Mouse (Mus musculus) layer of hippocampus, postnatal 25 days (tissue): ENCODE measurements around the gene Sgcd. TPM values are rescaled to one million over a fixed set of nuclear protein-coding genes. Genes with fewer than 3 reads are reported as not detected.

Experiments
- DNase-seq, 2 experiments: peaks; one replicate each; pipeline ENCODE4 v3.0.0; 2022; ENCODE audit warnings: mixed read lengths in 2 of 2, low spot score in 1 of 2; ENCODE audit errors: extremely low spot score in 1 of 2
- total RNA-seq, 2 experiments: library from RNA; stranded (reverse); gene quantifications; 2 replicates each; pipeline ENCODE4 v1.2.3; 2021

The Sgcd gene
- total RNA-seq, 2 experiments from 2014 or later, result 9.0 to 12.6 TPM

- DNase-seq, result no peak
Observed at GRCm38 (mm10) chr11:47156730-47157693, 831.8 kb downstream of the Sgcd start.

- no peak for DNase-seq
Observed at GRCm38 (mm10) chr11:47154837-47155430, 833.8 kb downstream of the Sgcd start.

- DNase-seq, result no peak
Observed at GRCm38 (mm10) chr11:47149607-47150006, 839.2 kb downstream of the Sgcd start.

GRCm38 (mm10) chr11:47139867-47140266, 848.9 kb downstream of the Sgcd start:
- DNase-seq, result no peak

GRCm38 (mm10) chr11:47139271-47139670, 849.5 kb downstream of the Sgcd start:
- DNase-seq, result no peak

DNA sequence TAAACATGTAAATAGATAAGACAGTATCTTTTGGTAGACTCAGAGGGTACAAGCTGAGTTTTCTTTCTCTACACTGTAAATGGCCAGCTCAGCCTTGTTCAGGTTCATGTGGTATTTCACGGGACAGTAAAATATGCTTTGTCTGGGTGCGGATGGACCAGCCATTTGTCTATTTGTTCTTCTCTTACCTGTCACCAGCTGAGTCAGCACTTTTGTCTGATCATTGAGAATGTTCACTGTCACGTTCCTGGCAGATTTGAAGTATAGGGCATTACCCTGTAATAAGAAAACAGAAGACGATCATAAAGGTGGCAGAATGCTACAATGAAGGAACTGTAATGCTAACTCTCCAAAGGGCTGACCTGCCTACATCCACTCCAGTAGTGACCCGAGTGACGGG, 856.4 kb downstream of the Sgcd start:
- DNase-seq, result no peak

GRCm38 (mm10) chr11:47130432-47130831, 858.3 kb downstream of the Sgcd start:
- no peak for DNase-seq

DNA sequence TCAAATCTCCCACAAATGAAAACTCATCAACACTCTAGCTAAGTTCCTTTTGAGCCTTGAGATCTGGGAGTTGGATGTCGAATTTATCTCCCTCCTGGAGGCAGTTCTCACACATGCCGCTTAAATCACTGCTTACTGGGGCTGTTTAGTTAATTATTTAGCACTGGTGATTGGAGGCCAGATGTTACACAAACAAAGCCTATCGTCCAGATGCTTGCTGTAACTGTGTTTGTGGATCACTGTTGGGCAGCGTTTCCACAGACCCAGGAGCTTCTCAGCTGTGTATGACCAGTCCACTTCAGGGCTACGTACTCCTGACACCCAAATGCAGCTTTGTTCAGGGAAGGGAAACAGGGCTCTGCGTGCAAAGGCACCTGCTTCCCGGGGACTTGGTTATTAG, 858.8 kb downstream of the Sgcd start:
- DNase-seq, result no peak

GRCm38 (mm10) chr11:47129166-47129565, 859.6 kb downstream of the Sgcd start:
- no peak for DNase-seq

GRCm38 (mm10) chr11:47128331-47128730, 860.4 kb downstream of the Sgcd start:
- no peak for DNase-seq

GRCm38 (mm10) chr11:47120874-47121273, 867.9 kb downstream of the Sgcd start:
- DNase-seq, result no peak

DNA sequence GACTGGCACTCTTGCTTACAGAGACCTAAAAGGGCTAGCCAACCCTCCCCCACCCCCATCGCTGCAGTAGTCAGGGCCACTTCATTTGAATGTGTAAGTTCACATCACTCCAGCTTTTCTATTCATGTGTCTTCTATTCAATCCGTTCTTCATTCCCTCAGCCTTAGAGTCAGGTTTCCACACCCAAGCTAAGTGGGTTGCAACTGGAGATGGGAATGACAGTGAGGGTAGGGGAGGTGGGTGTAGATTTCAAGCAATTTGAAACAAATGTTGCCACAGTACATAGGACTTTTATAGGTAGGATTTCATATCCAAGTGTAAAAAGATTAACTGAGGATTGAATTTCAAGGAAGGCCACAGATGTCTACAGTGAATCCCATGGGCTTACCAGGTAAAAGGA, 870.9 kb downstream of the Sgcd start:
- DNase-seq, result no peak

DNA sequence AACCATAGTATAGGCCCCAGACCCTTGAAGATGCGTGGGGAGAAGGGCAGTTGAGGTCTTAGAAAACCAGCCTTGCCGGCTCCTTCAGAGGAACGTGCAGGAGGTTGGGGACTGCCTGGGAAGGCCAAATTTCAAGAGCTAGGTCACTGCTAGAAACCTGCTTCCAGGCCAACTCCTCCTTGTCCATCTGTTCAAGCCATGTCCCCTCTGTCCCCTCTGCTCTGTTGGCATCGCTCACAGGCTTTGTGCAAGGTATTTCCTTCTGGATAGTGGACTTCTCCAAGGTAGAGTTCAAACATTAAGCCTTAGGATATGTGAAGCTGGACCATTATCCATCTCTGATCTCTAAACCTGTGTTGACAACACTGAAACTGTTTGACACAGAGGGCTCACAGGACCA, 874.4 kb downstream of the Sgcd start:
- no peak for DNase-seq

GRCm38 (mm10) chr11:47113081-47113480, 875.7 kb downstream of the Sgcd start:
- DNase-seq, result no peak

DNA sequence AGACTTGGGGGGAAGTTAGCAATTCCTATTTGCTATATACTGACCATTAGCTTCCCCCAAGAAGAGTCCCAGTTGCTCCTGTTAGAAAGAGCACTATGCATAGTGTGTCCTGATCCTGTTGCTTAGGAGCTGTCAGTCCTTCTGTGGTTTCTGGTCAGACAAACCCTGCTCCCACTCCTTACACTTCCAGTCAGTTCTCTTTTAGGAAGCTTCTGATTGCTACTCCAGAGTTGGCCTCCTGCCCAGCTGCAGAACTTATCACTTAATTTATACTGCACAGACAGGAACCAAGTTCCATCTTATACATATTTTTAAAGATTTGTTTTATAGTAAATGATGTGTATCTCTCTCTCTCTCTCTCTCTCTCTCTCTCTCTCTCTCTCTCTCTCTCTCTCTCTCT, 878.5 kb downstream of the Sgcd start:
- DNase-seq, result no peak

- DNase-seq, result no peak
Observed at GRCm38 (mm10) chr11:47107661-47108060, 881.1 kb downstream of the Sgcd start.

GRCm38 (mm10) chr11:47093296-47093912, 895.4 kb downstream of the Sgcd start:
- DNase-seq, result no peak

DNA sequence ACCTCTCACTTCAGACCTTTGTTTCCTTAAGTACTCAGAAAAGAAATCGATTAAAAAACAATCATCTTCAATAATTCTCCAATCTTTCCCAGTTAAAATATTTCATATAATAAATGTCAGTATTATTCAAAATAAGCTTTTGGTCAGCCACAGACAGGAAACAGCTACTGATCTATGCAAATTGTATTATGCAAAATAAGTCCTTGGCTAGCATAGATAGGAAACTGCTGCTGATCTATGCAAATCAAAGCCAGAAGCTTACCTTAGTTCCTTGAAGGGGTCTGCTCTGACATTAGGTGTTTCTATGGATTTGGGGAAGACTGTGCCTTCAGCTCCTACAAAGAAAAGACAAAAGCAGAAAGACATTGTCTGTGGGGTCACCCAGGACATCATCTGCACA, 906.3 kb downstream of the Sgcd start:
- no peak for DNase-seq

DNA sequence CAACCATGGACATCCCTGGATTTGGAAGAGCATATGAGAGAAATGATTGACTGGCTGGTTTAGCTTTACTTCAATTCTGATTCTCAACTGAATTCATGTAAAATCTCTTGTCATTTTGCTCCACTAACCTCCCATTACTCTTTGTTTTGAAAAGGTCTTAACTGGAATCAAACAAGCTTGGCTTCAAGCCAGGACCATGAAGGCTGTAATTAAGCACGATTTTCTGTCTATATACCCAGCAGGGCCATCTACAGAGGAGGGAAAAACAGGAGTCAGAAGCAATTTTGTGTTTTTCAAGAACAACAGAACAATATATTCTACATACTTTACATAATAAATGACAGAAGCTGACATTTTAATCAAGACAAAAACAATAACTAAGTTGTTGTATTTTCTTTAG, 915.2 kb downstream of the Sgcd start:
- no peak for DNase-seq

DNA sequence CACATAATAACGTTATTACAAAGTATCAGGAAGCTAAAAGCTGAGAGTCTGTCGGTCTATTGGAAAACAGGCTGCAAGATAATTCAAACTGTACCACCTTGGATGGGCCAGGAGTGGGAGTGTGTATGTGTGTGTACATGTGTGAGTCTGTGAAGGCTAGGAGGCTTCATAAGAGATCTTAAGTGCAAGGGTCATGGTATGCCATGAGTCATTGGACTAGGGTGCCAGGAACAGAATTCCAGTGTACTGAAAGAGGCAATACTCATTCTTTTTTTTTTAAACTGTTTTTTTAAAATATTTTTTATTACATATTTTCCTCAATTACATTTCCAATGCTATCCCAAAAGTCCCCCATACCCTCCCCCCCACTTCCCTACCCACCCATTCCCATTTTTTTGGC, 917.6 kb downstream of the Sgcd start:
- no peak for DNase-seq

DNA sequence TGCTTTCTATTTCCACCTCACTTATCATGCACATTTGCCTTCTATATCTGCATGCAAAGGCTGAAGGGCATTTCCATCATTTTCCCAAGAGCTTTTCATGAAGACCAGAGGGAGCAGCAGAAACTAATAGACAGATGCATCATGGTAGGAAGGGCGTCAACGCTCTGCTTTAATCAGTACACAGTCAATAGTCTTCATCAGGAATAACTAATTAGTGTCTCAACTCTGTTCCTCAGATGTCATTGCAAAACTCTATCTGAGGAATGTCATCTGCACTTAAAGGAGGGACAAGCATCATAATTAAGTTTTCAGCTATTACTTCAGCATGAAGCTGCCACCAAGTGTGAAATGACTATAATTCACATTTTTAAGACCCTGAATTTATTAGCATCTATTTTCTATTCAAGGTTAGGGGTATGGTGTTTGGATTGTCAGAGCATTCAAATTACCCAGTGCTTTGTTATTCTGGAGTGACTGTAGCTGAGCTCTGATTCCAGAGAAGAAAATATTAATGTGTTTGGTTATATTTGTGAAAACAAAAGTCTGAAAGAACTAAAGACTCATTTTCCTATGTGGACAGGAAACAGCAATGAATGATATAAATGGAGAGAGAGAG, 918.9 kb downstream of the Sgcd start:
- DNase-seq, result no peak
